Mouse (Mus musculus) lung, postnatal 0 days (tissue): ENCODE results near the gene Thumpd2.

Source experiments
- CTCF ChIP-seq: IDR thresholded peaks from 2 replicates; pipeline ENCODE4 v1.5.1; 2016; ENCODE audit warnings: antibody characterized with exemption, mild to moderate bottlenecking
- EP300 ChIP-seq: IDR thresholded peaks from 2 replicates; pipeline ENCODE4 v1.6.1; 2016; ENCODE audit warnings: antibody characterized with exemption, mild to moderate bottlenecking, control low read depth

GRCm38 (mm10) chr17:81035354-81035753, 29.5 kb downstream of the Thumpd2 start:
- TF ChIP-seq CTCF (no peak), EP300 (no peak)
